Mouse (Mus musculus) liver, adult 2 months (tissue): ENCODE results near the gene Alkbh1.

Experiments used
- CTCF ChIP-seq: fragments of 200-500 bp; IDR thresholded peaks from 2 replicates; pipeline ENCODE4 v1.5.1; 2011; ENCODE audit warnings: low read depth, low read length, control low read depth
- POLR2A ChIP-seq: fragments of 200-500 bp; IDR thresholded peaks from 2 replicates; pipeline ENCODE4 v1.6.1; 2011; ENCODE audit warnings: low read length, control low read depth; ENCODE audit not compliant: insufficient read depth; ENCODE audit errors: extremely low read depth

DNA sequence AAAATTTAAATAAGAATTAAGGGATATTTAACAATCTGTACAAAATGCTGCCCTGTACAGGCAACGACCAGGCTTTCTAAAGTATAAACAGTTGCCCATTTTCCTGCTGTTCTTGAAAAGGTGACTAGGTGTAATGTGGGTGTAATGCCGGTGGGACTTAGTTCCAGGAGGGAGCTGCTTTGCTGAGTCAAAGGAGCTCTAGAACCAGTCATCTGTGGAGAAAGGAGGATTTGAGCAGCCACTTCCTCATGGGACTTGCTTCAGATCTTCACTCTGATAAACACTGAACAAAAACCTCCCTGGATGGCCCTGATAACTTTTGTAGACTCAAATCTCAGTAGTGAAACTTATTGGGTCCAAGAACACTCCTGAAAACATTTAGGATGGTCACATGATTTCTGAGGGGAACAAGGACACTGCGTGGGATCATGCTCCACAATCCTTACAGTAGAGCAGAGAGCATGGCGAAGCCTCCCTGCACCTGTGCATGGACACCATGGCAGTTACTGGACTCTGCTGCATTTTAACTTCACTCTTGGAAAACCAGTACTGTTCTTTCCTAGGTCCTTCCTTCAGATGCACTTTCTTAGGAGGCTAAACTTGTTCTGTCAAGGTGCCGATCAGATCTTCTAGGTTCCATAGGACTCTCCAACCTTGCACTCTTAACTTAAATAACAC is 17.3 kb downstream of the Alkbh1 start:
- TF ChIP-seq POLR2A (no peak), CTCF (no peak)
